Mouse (Mus musculus) megakaryocyte, embryonic 14.5 days (primary cell): Measurements from ENCODE around the gene Gm49322.

ENCODE experiments used
- FLI1 ChIP-seq: IDR thresholded peaks from 2 replicates; pipeline ENCODE4 v1.6.1; 2012; ENCODE audit warnings: low read length, inconsistent platforms, mixed read lengths
- GATA1 ChIP-seq: IDR thresholded peaks from 3 replicates; pipeline ENCODE4 v1.6.1; 2012; ENCODE audit warnings: mixed read lengths, low read length, inconsistent platforms, borderline replicate concordance

GRCm38 (mm10) chr10:80610116-80610785, 4.4 kb downstream of the Gm49322 start:
- TF ChIP-seq GATA1: no peak
- no peak for TF ChIP-seq FLI1
